Mouse (Mus musculus): ENCODE data around the gene Carns1. TPM values are rescaled to one million over a fixed set of nuclear protein-coding genes. Genes with fewer than 3 reads are reported as not detected.

Carns1 gene
- polyA plus RNA-seq, 1 experiment: 21.4 TPM

DNA sequence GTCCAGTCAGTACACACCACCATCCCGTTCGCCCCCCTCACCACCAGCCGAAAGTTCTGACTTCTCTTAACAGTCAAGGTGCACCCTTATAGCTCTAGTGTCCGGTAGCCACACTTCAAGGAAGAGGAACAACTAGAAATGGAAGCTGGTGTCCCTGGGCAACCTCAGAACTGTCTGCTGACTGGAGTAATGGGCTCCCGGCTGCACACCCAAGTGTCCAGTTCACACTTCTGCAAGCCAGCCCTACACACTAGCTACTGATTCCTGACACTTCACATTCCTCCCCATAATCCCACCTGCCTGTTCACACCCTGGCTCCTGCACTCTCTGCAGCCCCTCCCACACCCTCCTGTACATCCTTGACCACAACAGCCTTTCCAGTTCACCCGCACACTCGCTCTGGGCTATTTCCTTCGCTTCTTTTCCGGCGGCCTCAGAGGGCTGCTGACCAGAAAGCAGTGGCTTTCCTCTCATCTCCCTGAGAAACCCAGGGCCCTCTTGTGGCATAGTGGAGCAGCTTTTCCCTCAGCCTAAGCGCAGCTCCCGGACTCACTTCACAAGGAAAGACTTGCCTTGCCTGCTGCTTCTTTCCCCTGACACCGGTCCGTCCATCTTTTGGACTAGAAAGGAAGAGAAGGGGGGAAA is 40.9 kb upstream of the Carns1 start:
- Histone ChIP-seq H3K4me1 (ENCODE audit: control insufficient read depth, insufficient read depth, low read length) (no peaks in the 10 kb centered on the region), H3K27ac (ENCODE audit: insufficient read depth, low read length) (no peak overlapping the region), H3K4me3 (ENCODE audit: insufficient read depth, low read length) (peak overlapping the region; percentile 22; the same call in 1 of the 2 replicates)
- TF ChIP-seq POLR2A (IDR thresholded peaks at IDR 0.05; ENCODE audit: extremely low read depth, insufficient read depth, low read length): no peak
- TF ChIP-seq CTCF (IDR thresholded peaks at IDR 0.05; ENCODE audit: extremely low read depth, insufficient read depth, low read length): peak; percentile 46

DNA sequence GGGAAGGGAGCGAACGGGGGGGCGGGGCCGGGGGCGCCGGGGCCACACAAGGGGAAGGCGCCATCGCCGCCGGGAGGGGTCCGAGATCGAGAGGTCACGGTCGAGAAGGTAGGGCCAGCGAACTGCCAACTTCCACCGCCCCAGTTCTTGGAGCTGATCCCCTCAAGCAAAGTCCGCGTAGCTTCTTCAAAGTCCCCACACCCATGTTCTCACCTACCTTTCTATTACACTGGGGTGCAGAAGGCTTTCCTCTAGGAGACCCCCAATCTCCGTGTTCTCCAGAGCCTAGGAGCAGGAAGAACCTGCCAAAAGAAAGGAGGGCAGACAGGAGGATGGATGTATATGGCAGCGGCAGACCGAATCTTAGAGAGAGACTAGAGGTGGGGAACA is 40.2 kb upstream of the Carns1 start:
- Histone ChIP-seq H3K4me3 (ENCODE audit: insufficient read depth, low read length) (peak overlapping the region; percentile 22), H3K27ac (ENCODE audit: insufficient read depth, low read length) (no peak overlapping the region), H3K4me1 (ENCODE audit: control insufficient read depth, insufficient read depth, low read length) (no peaks in the 10 kb centered on the region)
- TF ChIP-seq POLR2A (IDR thresholded peaks at IDR 0.05; ENCODE audit: extremely low read depth, insufficient read depth, low read length) (no peak), CTCF (IDR thresholded peaks at IDR 0.05; ENCODE audit: extremely low read depth, insufficient read depth, low read length) (no peak)

DNA sequence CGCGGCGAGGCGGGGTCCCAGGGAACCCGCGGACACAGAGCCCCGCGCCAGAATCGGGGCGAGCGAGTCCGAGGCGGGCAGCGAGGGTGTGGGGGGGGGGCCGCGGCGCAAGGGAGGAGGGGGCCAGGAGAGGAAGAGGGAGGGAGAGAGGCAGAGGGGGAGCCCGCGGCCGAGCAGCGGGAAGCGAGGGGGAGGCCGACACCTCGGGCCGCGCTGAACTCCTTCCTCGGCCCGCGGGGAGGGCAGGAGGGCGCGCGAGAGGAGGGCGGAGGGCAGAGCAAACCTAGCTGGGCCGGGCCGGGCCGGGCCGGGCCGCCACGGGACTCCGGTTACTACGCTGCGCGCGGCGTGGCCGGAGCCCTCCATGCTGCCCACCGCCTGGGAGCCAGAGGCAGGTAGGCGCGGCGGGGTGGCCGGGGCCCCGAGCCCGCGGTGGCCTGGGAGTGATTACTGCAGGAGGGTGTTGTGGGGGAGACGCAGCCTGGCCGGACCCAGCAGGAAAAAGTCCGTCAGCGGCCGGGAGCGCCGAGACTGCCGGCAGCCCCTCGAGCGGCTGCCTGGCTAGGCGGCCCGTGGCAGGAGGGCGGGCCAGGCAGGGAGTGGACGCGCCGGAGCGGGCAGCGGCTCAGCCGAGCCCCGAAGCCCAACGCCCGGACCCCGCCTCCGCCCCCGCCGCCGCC is 39.6 kb upstream of the Carns1 start:
- TF ChIP-seq CTCF (IDR thresholded peaks at IDR 0.05; ENCODE audit: extremely low read depth, insufficient read depth, low read length) (no peak), POLR2A (IDR thresholded peaks at IDR 0.05; ENCODE audit: extremely low read depth, insufficient read depth, low read length) (no peak)
- Histone ChIP-seq H3K27ac (ENCODE audit: insufficient read depth, low read length) (no peak overlapping the region), H3K4me1 (ENCODE audit: control insufficient read depth, insufficient read depth, low read length) (no peaks in the 10 kb centered on the region), H3K4me3 (ENCODE audit: insufficient read depth, low read length) (peak overlapping the region; percentile 16; the same call in 1 of the 2 replicates)

DNA sequence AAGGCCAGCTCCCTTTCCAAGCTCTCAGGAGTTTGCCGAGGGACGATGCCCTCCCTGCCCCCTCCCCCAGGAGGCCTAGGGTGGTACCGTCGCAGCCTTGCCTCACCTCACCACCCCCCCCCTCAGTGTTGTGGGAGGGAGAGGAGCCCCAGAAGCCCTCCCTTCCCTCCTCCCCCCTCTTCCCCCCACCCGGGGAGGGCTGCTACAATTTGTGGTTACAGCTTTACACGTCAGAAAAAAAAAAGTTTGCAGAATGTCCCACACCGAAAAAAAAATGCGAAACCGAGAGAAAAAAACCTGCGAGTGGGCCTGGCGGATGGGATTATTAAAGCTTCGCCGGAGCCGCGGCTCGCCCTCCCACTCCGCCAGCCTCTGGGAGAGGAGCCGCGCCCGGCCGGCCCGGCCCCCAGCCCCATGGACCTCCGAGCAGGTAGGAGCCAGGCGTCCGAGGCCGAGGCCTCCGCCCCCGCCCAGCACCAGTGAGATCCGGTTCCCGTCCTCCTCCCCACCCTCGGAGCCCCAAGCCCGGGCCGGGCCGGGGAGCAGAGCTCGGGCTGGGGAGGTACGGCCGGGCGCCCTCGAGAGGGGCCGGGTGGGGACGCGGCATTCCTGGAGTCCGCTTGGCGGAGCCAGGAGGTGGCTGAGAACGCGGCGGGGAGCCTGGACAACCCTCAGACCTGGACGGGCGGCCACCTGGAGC is 38.9 kb upstream of the Carns1 start, which contains the start of the genes Clcf1 and AC109138.7:
Gene Clcf1 (plus strand): TSS at position 168 of the 700 bp plus-strand sequence.
Gene AC109138.7 (plus strand): TSS at position 287 of the 700 bp plus-strand sequence.
- no peak for TF ChIP-seq POLR2A (IDR thresholded peaks at IDR 0.05; ENCODE audit: extremely low read depth, insufficient read depth, low read length)
- Histone ChIP-seq H3K27ac (ENCODE audit: insufficient read depth, low read length) (no peak within 1 kb of the TSS), H3K4me3 (ENCODE audit: insufficient read depth, low read length) (peak within 1 kb of the TSS; percentile 16; the same call in 1 of the 2 replicates), H3K4me1 (ENCODE audit: control insufficient read depth, insufficient read depth, low read length) (no peaks in the 10 kb centered on the region)

DNA sequence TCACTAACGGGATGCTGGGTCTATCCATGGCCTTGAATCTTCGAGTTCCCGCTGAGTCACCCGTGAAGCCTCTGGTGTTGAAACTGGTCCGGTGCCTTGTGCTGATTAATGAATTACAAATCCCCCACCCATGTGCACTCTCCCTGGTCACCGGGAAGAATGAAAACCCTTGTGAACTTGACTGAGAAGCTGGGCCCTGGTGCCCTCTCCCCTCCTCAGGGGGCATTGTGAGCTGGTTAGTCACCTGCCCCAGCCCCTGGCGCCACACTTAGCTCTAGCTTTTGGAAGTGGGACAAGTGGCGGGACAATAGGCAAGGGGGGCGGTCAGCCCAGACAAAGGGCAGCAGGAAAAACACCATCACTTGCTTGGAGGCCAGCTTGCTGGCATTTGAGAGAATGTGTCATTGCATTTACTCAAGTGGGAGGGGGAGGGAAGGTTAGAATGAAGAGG is 38.3 kb upstream of the Carns1 start:
- TF ChIP-seq POLR2A (IDR thresholded peaks at IDR 0.05; ENCODE audit: extremely low read depth, insufficient read depth, low read length): no peak
- TF ChIP-seq CTCF (IDR thresholded peaks at IDR 0.05; ENCODE audit: extremely low read depth, insufficient read depth, low read length): no peak
- Histone ChIP-seq H3K4me1 (ENCODE audit: control insufficient read depth, insufficient read depth, low read length) (no peaks in the 10 kb centered on the region), H3K27ac (ENCODE audit: insufficient read depth, low read length) (no peak overlapping the region), H3K4me3 (ENCODE audit: insufficient read depth, low read length) (no peak overlapping the region)

- Histone ChIP-seq H3K4me3 (ENCODE audit: insufficient read depth, low read length) (no peak overlapping the region), H3K27ac (ENCODE audit: insufficient read depth, low read length) (no peak overlapping the region), H3K4me1 (ENCODE audit: control insufficient read depth, insufficient read depth, low read length) (no peaks in the 10 kb centered on the region)
- no peak for TF ChIP-seq POLR2A (IDR thresholded peaks at IDR 0.05; ENCODE audit: extremely low read depth, insufficient read depth, low read length)
Measured at GRCm38 (mm10) chr19:4211891-4212588, 36.8 kb upstream of the Carns1 start.

- no peak overlapping the region for H3K4me3 ChIP-seq (ENCODE audit: insufficient read depth, low read length)
- H3K4me1 ChIP-seq (ENCODE audit: control insufficient read depth, insufficient read depth, low read length): no peaks in the 10 kb centered on the region
- TF ChIP-seq CTCF (IDR thresholded peaks at IDR 0.05; ENCODE audit: extremely low read depth, insufficient read depth, low read length) (no peak), POLR2A (IDR thresholded peaks at IDR 0.05; ENCODE audit: extremely low read depth, insufficient read depth, low read length) (no peak)
- H3K27ac ChIP-seq (ENCODE audit: insufficient read depth, low read length): no peak overlapping the region
Measured at GRCm38 (mm10) chr19:4208563-4208962, 33.3 kb upstream of the Carns1 start.

- no peak for TF ChIP-seq POLR2A (IDR thresholded peaks at IDR 0.05; ENCODE audit: extremely low read depth, insufficient read depth, low read length)
- peak; percentile 90 for TF ChIP-seq CTCF (IDR thresholded peaks at IDR 0.05; ENCODE audit: extremely low read depth, insufficient read depth, low read length)
- Histone ChIP-seq H3K4me3 (ENCODE audit: insufficient read depth, low read length) (no peak overlapping the region), H3K27ac (ENCODE audit: insufficient read depth, low read length) (no peak overlapping the region), H3K4me1 (ENCODE audit: control insufficient read depth, insufficient read depth, low read length) (peaks cover 2% of the 10 kb centered on the region; the same call in 1 of the 2 replicates)
Measured at GRCm38 (mm10) chr19:4206971-4207370, 31.7 kb upstream of the Carns1 start.

DNA sequence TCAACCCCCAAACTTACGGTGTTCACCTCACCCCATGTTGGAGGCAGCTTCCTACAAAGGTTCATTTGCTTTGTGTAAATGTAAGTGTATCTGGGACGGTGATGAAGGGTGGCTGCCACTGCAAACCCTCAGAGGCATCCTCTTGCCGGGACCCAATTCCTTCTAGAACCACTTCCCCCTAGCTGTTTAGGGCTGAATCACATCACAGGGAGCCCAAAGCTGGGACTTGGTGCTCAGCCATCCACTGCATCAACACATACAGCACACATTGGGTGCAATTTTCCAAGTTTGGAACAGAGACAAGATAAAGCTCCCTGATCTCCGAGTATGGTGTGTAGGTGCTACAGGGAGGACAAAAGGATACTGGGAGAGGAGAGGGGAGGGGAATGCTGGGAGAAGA is 29.6 kb upstream of the Carns1 start:
- H3K4me1 ChIP-seq (ENCODE audit: control insufficient read depth, insufficient read depth, low read length): peaks cover 4% of the 10 kb centered on the region
- peak overlapping the region; percentile 15; the same call in 1 of the 2 replicates for H3K27ac ChIP-seq (ENCODE audit: insufficient read depth, low read length)
- no peak for TF ChIP-seq POLR2A (IDR thresholded peaks at IDR 0.05; ENCODE audit: extremely low read depth, insufficient read depth, low read length)
- no peak for TF ChIP-seq CTCF (IDR thresholded peaks at IDR 0.05; ENCODE audit: extremely low read depth, insufficient read depth, low read length)
- H3K4me3 ChIP-seq (ENCODE audit: insufficient read depth, low read length): no peak overlapping the region
